Mouse (Mus musculus): ENCODE measurements around the gene Nxnl2. TPM values are rescaled to one million over a fixed set of nuclear protein-coding genes. Genes with fewer than 3 reads are reported as not detected.

Gene Nxnl2
- polyA plus RNA-seq, 2 experiments: 0.13 TPM; not detected in 1

DNA sequence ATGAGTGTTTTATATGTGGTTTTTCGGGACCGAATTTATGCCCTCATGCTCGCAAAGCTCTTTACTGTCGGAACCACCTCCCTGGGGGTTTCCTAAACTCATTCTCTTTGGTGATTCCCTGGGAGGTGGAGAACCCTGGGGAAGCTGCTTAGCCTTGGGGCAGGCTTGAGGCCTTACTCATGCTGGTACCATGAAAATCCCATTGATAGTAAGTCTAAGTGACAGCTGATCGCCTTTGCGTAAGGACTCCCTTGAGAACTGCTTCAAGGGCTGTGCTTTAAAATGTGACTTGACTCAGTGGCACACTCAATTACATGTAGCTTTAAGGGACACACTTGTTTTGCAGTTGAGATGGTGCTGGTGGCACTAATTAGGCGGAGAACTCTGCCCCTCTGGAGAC is 1.8 kb downstream of the Nxnl2 start:
- peaks cover 13% of the 10 kb centered on the region for H3K27me3 ChIP-seq (ENCODE audit: control insufficient read depth, insufficient read depth, low read length)
- no peaks in the 10 kb centered on the region for H3K36me3 ChIP-seq (replicated peaks; ENCODE audit: control insufficient read depth, insufficient read depth, low read depth)
- H3K4me2 ChIP-seq (ENCODE audit: low read depth): no peak overlapping the region
- TF ChIP-seq EP300 (IDR thresholded peaks at IDR 0.05; ENCODE audit: low read depth) (no peak), CTCF (IDR thresholded peaks at IDR 0.05; ENCODE audit: low read depth) (no peak)
- ATAC-seq (ENCODE audit: insufficient read depth): no peak
- no peaks in the 10 kb centered on the region for H3K4me1 ChIP-seq (replicated peaks; ENCODE audit: control insufficient read depth in 2 of 2, insufficient read depth in 2 of 2, low read length in 1 of 2)
- no peak for DNase-seq (ENCODE audit: low read depth in 3 of 3, low spot score in 3 of 3)
- H3K4me3 ChIP-seq (ENCODE audit: insufficient read depth in 1 of 2, low read depth in 2 of 2, low read length in 2 of 2): no peak overlapping the region
- H3K9ac ChIP-seq (replicated peaks): no peak overlapping the region
- H3K9me3 ChIP-seq (ENCODE audit: control insufficient read depth, low read length): no peaks in the 10 kb centered on the region
- 86% methylated on average over 7 of the region's 7 CpGs for WGBS (ENCODE audit: insufficient replicate concordance)
- H3K27ac ChIP-seq: no peak overlapping the region

DNA sequence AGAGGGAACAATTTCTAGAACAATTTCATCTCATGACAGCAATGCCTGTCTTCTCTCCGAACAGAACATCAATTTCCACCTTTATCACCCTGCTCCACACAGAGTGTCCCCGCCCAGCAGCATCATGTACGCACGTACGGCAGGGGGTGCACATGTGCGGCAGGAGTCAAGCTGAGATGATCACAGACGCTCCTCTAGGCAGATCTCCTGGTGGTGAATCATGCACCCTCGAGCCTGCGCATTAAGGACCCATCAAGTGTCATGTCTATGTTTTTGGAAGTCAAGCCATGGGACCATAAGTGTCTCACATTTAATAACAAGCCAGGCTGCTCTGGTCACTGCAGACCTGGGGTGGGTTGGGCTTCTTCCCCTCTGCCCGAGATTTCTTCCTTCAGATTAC is 8.1 kb downstream of the Nxnl2 start:
- H3K4me2 ChIP-seq (ENCODE audit: low read depth): no peak overlapping the region
- TF ChIP-seq CTCF (IDR thresholded peaks at IDR 0.05; ENCODE audit: low read depth) (no peak), EP300 (IDR thresholded peaks at IDR 0.05; ENCODE audit: low read depth) (no peak)
- no peaks in the 10 kb centered on the region for H3K9me3 ChIP-seq (ENCODE audit: control insufficient read depth, low read length)
- H3K4me1 ChIP-seq (replicated peaks; ENCODE audit: control insufficient read depth in 2 of 2, insufficient read depth in 2 of 2, low read length in 1 of 2): no peaks in the 10 kb centered on the region
- no peaks in the 10 kb centered on the region for H3K36me3 ChIP-seq (replicated peaks; ENCODE audit: control insufficient read depth, insufficient read depth, low read depth)
- WGBS (ENCODE audit: insufficient replicate concordance): 70% methylated on average over 10 of the region's 10 CpGs
- DNase-seq (ENCODE audit: low read depth in 3 of 3, low spot score in 3 of 3) (no peak), ATAC-seq (ENCODE audit: insufficient read depth) (no peak)
- H3K9ac ChIP-seq (replicated peaks): no peak overlapping the region
- no peak overlapping the region for H3K27ac ChIP-seq
- no peak overlapping the region for H3K4me3 ChIP-seq (ENCODE audit: insufficient read depth in 1 of 2, low read depth in 2 of 2, low read length in 2 of 2)
- no peaks in the 10 kb centered on the region for H3K27me3 ChIP-seq (ENCODE audit: control insufficient read depth, insufficient read depth, low read length)

- DNase-seq (ENCODE audit: low read depth in 3 of 3, low spot score in 3 of 3) (no peak), ATAC-seq (ENCODE audit: insufficient read depth) (no peak)
- H3K27me3 ChIP-seq (ENCODE audit: control insufficient read depth, insufficient read depth, low read length): no peaks in the 10 kb centered on the region
- H3K36me3 ChIP-seq (replicated peaks; ENCODE audit: control insufficient read depth, insufficient read depth, low read depth): no peaks in the 10 kb centered on the region
- no peak overlapping the region for H3K27ac ChIP-seq
- TF ChIP-seq CTCF (IDR thresholded peaks at IDR 0.05; ENCODE audit: low read depth): no peak
- no peak for TF ChIP-seq EP300 (IDR thresholded peaks at IDR 0.05; ENCODE audit: low read depth)
- no peaks in the 10 kb centered on the region for H3K9me3 ChIP-seq (ENCODE audit: control insufficient read depth, low read length)
- 31% methylated on average over 3 of the region's 3 CpGs for WGBS (ENCODE audit: insufficient replicate concordance)
- no peak overlapping the region for H3K9ac ChIP-seq (replicated peaks)
- H3K4me3 ChIP-seq (ENCODE audit: insufficient read depth in 1 of 2, low read depth in 2 of 2, low read length in 2 of 2): no peak overlapping the region
- H3K4me2 ChIP-seq (ENCODE audit: low read depth): no peak overlapping the region
- no peaks in the 10 kb centered on the region for H3K4me1 ChIP-seq (replicated peaks; ENCODE audit: control insufficient read depth in 2 of 2, insufficient read depth in 2 of 2, low read length in 1 of 2)
These were observed 8.5 kb downstream of the Nxnl2 start for GRCm38 (mm10) chr13:51179362-51179761.

DNA sequence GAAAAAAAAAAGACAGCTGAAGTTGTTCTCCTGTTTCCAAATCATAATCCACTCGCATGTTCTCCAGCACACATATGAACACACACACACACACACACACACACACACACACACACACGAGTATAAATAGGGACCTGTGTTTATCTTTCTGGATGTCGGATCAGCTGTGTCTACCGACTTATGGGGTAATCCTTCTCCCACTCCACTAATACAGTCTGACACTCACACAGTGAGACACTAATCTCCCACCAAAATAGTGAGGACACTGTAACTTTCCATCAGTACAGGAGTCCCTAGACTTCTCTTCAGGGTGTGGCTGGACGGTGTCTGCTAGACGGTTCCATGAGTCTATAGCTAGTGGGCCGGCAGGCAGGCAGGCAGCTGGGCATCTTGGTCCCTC is 11.4 kb downstream of the Nxnl2 start:
- no peak overlapping the region for H3K4me3 ChIP-seq (ENCODE audit: insufficient read depth in 1 of 2, low read depth in 2 of 2, low read length in 2 of 2)
- H3K27me3 ChIP-seq (ENCODE audit: control insufficient read depth, insufficient read depth, low read length): no peaks in the 10 kb centered on the region
- H3K4me2 ChIP-seq (ENCODE audit: low read depth): no peak overlapping the region
- DNase-seq (ENCODE audit: low read depth in 3 of 3, low spot score in 3 of 3) (no peak), ATAC-seq (ENCODE audit: insufficient read depth) (no peak)
- TF ChIP-seq CTCF (IDR thresholded peaks at IDR 0.05; ENCODE audit: low read depth) (no peak), EP300 (IDR thresholded peaks at IDR 0.05; ENCODE audit: low read depth) (no peak)
- no peaks in the 10 kb centered on the region for H3K4me1 ChIP-seq (replicated peaks; ENCODE audit: control insufficient read depth in 2 of 2, insufficient read depth in 2 of 2, low read length in 1 of 2)
- H3K27ac ChIP-seq: no peak overlapping the region
- H3K9me3 ChIP-seq (ENCODE audit: control insufficient read depth, low read length): no peaks in the 10 kb centered on the region
- 57% methylated on average over 7 of the region's 7 CpGs for WGBS (ENCODE audit: insufficient replicate concordance)
- no peaks in the 10 kb centered on the region for H3K36me3 ChIP-seq (replicated peaks; ENCODE audit: control insufficient read depth, insufficient read depth, low read depth)
- H3K9ac ChIP-seq (replicated peaks): no peak overlapping the region

DNA sequence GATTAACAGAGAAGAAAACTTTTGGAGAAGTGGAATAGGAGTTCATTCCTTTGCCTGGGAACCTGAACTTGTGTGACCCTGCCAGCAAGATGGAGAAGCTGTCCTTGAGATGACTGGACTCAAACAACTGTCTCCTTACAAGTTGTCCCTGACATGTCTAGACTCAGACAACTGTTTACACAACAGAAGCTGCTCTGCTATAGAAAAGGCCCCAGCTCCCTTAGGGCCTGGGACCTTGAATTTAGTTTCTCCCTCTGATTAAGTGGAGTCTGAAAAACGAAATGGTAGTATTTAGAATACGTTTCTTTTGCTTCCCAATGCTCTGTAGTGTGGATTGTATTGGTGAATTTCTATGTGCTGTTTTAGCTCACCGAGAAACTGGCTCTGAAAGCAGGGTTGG is 14.1 kb downstream of the Nxnl2 start:
- WGBS (ENCODE audit: insufficient replicate concordance): 52% methylated on average over 3 of the region's 3 CpGs
- Histone ChIP-seq H3K4me1 (replicated peaks; ENCODE audit: control insufficient read depth in 2 of 2, insufficient read depth in 2 of 2, low read length in 1 of 2) (no peaks in the 10 kb centered on the region), H3K4me3 (ENCODE audit: insufficient read depth in 1 of 2, low read depth in 2 of 2, low read length in 2 of 2) (no peak overlapping the region), H3K27ac (no peak overlapping the region), H3K9me3 (ENCODE audit: control insufficient read depth, low read length) (no peaks in the 10 kb centered on the region), H3K4me2 (ENCODE audit: low read depth) (no peak overlapping the region), H3K9ac (replicated peaks) (no peak overlapping the region), H3K27me3 (ENCODE audit: control insufficient read depth, insufficient read depth, low read length) (no peaks in the 10 kb centered on the region), H3K36me3 (replicated peaks; ENCODE audit: control insufficient read depth, insufficient read depth, low read depth) (no peaks in the 10 kb centered on the region)
- DNase-seq (ENCODE audit: low read depth in 3 of 3, low spot score in 3 of 3): no peak
- no peak for ATAC-seq (ENCODE audit: insufficient read depth)
- TF ChIP-seq EP300 (IDR thresholded peaks at IDR 0.05; ENCODE audit: low read depth) (no peak), CTCF (IDR thresholded peaks at IDR 0.05; ENCODE audit: low read depth) (no peak)

Data from liver, embryonic 14.5 days (tissue).